8 mouse cellular contexts compared by ENCODE assay signal in genomic region chr17:72836158-72837115, GRCm38 (mm10). TPM values are rescaled to one million over a fixed set of nuclear protein-coding genes. Genes with fewer than 3 reads are reported as not detected.
DNase-seq lines count a peak whose midpoint lies in the region; ATAC-seq lines count a peak whose summit lies in the region.

Gene Ypel5, plus strand, starts transcription at chr17:72836453.

- peak within 1 kb of the TSS; percentile 97 for H3K9ac ChIP-seq in lung, embryonic 16.5 days (ENCODE audit: low read length)

- H3K4me3 ChIP-seq in lung, embryonic 16.5 days (ENCODE audit: low read length), result peak within 1 kb of the TSS; percentile 96

- peak within 1 kb of the TSS; percentile 81 for H3K4me2 ChIP-seq in lung, embryonic 16.5 days (ENCODE audit: low read depth, low read length)

- peaks cover 9% of the 10 kb centered on the region for H3K4me1 ChIP-seq in lung, embryonic 16.5 days (replicated peaks; ENCODE audit: control insufficient read depth, insufficient read depth, low read length)

- under 1% methylated on average over 62 of the region's 93 CpGs for WGBS in lung, embryonic 16.5 days

- peak within 1 kb of the TSS; percentile 98 for H3K27ac ChIP-seq in lung, embryonic 16.5 days (ENCODE audit: low read length)

- H3K36me3 ChIP-seq in lung, embryonic 16.5 days (ENCODE audit: control insufficient read depth, insufficient read depth, low read length), result no peaks in the 10 kb centered on the region

- H3K27me3 ChIP-seq in lung, embryonic 16.5 days (ENCODE audit: control insufficient read depth, insufficient read depth, low read depth, low read length), result no peaks in the 10 kb centered on the region

- peak; percentile 93 to 98 for ATAC-seq in hematopoietic stem cell, adult 5-6 weeks (replicated peaks in 1 of 2; ENCODE audit: insufficient read depth in 1 of 2, low FRiP score in 2 of 2, low TSS enrichment in 1 of 2, low read depth in 1 of 2, poor library complexity in 2 of 2, severe bottlenecking in 2 of 2)
- peak; percentile 97 for ATAC-seq in lung, embryonic 16.5 days (ENCODE audit: low read depth)

- H3K9me3 ChIP-seq in lung, embryonic 16.5 days (ENCODE audit: control insufficient read depth, low read length), result no peaks in the 10 kb centered on the region

- DNase-seq in MEL-GATA-1-ER (ENCODE audit: extremely low read depth, low read depth), result peak; percentile 94
- DNase-seq in cerebellum, adult 8-10 months, result peak; percentile 97
- DNase-seq in forelimb bud, embryonic 11.5 days (ENCODE audit: low read depth, low spot score), result peak; percentile 96
- peak; percentile 92 for DNase-seq in layer of hippocampus, adult 9-10 months (ENCODE audit: low spot score)
- DNase-seq in ovary, postnatal 10 days (ENCODE audit: low spot score), result peak; percentile 95
- DNase-seq in thymus, postnatal 10 days (ENCODE audit: low spot score in 2 of 2), result peak; percentile 98 to 99

RNA-seq across cellular contexts. Expression of gene Ypel5, which starts in this region (rescaled TPM):
- 42.8 and 55.5 TPM in 2 replicates for total RNA-seq in hematopoietic stem cell, adult 5-6 weeks (2017)
- 54.8 and 57.8 TPM in 2 replicates for polyA plus RNA-seq in lung, embryonic 16.5 days (2015; fragmentation: Nextera tagmentation; extraction: Ambion mirVana)

Comparison
In these comparisons a context has a peak if more than half of its experiments do, and no peak if none do; other contexts are left out.
1. Peak in every context shown above with its lines: DNase-seq, ATAC-seq, H3K4me3 ChIP-seq and H3K27ac ChIP-seq.